Mouse (Mus musculus) forelimb bud, embryonic 11.5 days (tissue): ENCODE results near the gene Qrich1.

Experiments used
- DNase-seq: peaks from one replicate; pipeline ENCODE4 v3.0.0-alpha.2; 2012; ENCODE audit warnings: low read depth, low spot score

Gene Qrich1

DNA sequence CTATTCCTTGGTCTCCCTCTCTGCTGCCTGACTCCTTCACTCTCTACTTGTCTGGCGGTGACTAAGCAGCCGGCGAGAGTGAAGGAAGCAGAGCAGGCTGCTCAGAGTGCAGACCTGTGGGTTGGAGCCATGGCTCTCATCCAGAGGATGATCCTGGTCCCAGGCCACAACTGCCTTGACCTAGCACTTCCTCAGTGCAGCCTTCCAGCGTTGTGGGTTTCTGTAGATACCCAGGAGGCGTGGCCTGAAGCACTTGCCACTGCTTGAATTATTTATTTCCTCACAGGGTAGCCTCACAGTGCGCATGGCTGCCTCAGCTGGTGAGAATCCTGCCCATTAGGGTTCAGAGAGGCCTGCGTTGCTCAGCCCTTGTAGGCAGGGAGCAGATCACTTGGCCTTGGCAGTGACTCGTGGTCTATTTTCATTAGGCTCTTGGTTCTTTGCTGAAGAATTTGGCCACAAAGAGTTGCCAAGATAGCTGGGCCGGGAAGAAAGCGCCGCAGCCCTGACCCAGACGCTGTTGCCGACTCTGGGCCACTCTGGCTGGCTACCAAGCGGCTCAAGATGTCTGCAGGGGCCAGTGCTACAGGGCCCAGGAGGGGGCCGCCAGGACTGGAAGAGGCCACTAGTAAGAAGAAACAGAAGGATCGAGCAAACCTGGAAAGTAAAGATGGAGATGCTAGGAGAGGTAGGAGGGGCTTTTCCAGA is 24.4 kb upstream of the Qrich1 start:
- DNase-seq = no peak

DNA sequence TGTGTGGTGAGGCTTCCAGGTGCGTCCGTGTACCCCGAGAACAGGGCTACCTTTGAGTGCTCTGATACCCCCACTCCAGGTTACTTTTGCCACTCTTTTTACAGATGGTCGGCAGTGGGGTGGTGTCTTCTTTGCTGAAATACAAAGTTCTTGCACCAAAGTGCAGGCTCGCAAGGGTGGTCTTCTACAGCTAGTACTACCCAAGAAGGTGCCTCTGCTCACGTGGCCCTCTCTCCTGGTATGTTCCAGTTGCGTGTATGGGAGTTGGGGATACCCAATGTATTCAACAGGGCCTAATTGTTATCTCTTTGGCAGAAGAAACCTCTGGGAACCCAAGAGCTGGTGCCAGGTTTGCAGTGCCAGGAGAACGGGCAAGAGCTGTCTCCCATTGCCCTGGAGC is 23.4 kb upstream of the Qrich1 start:
- DNase-seq = no peak

DNA sequence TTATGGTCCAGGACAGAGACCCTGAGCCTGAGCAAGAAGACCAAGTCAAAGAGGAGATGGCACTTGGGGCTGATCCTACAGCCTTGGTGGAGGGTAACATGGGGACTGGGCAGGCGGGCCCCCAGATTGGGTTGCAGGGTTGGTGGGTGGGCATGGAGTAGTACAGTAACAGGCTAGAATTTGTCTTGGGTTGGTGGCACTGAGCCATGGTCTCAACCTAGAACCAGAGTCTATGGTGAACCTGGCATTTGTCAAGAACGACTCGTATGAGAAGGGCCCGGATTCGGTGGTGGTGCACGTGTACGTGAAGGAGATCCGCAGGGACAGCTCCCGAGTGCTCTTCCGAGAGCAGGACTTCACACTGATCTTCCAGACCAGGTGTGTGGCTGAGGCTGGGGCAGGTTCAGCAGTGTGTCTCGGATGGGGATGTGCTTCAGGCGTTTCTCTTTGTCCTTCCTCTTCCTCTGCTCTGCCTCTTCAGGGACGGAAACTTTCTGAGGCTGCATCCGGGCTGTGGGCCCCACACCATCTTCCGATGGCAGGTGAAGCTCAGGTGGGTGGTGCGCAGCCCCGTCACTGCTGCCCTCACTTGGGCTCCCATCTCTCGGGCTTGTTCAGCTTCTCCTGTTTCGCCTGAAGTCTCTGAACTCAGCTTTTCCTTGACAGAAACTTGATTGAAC is 22.3 kb upstream of the Qrich1 start:
- DNase-seq = no peak

DNA sequence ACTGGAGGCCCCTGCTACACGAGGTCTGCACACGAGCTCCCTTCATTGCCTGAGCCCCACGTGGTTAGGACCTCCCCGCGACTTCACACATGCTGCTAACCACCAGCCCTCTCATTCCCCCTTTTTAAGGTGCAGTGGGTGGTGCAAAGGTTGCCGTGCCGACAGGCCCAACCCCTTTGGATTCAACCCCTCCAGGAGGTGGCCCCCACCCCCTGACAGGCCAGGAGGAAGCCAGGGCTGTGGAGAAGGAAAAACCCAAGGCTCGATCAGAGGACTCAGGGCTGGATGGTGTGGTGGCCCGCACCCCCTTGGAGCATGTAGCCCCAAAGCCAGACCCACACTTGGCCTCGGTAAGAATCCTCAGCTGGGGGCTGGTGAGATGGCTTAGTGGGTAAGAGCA is 21.7 kb upstream of the Qrich1 start:
- no peak for DNase-seq

DNA sequence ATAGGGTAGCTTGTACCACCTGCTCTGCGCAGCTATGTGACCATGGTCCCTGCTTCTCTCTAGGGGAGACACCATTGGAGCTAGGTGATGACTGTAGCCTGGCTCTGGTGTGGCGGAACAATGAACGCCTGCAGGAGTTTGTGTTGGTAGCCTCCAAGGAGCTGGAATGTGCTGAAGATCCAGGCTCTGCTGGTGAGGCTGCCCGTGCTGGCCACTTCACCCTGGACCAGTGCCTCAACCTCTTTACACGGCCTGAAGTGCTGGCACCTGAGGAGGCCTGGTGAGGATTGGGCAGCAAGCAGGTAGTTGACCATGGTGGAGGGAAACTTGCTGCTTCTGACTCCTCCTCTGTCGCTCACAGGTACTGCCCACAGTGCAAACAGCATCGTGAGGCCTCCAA is 17.4 kb upstream of the Qrich1 start:
- no peak for DNase-seq

DNA sequence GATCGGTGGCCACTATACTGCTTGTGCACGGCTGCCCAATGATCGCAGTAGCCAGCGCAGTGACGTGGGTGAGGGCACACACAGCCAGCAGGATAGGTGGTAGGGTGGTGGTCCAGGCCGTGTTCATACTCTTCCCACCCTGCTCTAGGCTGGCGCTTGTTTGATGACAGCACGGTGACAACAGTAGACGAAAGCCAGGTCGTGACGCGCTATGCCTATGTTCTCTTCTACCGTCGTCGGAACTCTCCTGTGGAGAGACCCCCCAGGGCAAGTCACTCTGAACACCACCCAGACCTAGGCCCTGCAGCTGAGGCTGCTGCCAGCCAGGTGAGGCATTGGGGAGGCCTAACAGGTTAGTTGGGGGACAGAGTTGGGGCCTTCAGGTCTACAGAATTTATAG is 16.7 kb upstream of the Qrich1 start:
- no peak for DNase-seq

DNA sequence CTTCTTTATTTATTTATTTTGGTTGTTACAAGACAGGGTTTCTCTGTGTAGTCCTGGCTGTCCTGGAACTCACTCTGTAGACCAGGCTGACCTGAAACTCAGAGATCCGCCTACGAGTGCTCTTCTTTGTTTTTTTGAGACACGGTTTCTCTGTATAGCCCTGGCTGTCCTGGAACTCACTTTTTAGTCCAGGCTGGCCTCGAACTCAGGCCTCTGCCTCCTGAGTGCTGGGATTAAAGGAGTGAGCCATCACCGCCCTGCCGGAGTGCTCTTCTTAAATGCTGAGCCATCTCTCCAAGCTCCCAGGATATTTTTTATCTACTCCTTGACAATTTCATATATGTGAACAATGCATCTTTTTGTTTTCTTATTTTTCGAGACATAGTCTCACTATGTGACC is 9.7 kb upstream of the Qrich1 start:
- no peak for DNase-seq

DNA sequence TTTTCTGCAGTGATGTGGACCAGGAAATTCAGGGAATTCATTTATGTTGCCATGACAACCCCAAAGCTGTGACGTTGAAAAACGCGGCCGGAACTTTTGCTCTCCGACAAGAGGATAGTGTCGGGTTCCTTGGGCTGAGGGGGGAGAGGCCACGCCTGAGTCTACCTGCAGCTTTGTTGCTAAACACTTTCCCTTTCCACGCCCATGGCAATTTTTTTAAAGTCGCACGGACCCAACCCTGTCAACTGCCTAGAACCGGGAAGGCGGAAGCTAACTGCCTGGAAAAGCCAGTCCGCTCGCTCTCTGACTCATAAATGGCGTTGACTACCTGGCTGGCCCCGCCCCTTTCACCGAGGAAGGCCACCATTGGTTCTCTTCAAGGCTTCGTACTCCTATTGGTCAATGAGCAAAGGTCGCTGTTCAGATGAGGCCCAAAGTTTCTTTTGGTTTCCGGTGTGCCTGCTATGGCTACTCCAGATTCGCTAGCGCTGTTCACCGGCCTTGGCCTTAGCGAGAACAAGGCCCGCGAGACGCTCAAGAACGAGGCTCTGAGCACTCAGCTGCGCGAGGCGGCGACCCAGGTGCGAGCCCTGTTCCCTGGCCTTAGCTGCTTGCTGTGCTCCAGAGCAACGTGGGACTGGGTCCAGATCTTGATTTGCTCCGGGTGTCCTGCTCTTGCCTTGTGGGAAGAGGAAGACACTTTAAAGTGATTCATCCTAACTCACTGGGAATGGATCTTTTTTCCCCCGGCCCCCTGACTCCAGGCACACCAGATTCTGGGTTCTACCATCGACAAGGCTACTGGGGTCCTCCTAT is 8.8 kb upstream of the Qrich1 start, which contains the start of gene Qars:
Qars (plus strand) TSS at position 88 of the 816 bp plus-strand sequence.
- peak; percentile 96 for DNase-seq

DNA sequence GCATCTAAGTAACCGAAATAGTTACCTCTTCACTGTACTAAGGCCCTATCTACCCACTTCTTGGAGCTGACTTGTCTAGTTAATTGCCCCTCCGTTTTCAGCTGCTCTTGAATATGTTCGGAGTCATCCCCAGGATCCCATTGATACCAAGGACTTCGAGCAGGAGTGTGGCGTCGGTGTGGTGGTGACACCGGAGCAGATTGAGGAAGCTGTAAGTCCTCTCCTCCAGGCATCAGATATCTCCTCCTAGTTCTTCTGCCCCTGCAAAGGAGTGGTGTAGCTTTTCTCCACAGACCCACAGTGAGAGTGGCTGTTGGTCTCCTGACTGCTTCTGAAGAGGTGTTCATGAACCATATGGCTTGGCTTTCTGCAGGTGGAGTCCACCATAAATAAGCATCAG is 7.8 kb upstream of the Qrich1 start:
- DNase-seq = no peak

DNA sequence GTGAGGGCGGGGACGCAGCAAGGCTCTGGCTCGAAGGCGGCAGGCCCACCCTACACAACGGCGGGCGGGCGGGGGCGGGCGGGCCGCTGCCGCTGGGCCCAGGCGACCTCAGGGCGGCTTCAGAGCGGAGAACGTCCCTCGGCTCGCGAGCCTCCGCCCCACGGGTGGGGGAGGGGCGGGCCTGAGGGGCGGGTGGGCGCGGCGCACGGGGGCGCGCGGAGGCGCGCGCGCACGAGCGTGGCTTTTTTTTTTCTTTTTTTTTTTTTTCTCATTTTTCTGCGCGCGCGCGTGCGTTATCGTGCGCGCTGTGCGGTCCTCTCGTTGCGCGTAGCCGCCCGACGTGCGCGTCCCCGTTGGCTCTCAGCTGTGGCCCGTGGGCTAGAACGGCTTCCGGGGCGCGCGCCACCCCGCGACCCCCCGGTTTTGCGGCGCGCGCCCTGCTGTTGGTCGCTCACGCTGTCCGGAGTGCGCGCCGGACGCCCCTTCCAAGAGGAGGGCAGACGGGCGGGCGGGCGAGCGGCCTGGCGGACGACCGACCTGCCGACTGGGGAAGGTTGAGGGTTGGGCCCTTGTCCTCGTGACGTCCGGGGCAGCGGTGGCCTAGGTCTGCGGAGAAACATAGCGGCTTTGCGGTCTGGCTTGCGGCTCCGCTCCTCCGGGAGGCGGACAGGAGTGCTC is 786 bp downstream of the Qrich1 start:
- peak; percentile 85 for DNase-seq

DNA sequence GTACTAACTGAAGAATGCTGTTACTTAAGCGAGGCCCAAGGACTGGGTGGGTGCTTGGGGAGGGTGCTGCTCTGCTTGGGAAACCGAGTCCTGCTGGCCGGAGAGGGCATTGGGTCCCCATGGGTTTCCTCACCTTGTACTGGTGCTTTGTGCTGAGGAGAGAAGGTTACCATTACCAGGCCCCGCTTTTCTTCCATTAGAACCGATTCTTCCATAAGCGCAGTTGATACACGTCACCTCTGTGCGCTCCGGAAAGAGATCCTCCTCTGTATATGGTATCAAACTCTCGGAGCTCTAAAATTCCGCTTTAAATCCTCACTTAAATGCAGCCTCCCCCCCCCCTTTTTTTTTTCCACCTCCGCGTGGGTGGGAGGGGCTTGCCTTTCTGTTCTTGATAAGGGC is 1.3 kb downstream of the Qrich1 start:
- DNase-seq = peak; percentile 49

DNA sequence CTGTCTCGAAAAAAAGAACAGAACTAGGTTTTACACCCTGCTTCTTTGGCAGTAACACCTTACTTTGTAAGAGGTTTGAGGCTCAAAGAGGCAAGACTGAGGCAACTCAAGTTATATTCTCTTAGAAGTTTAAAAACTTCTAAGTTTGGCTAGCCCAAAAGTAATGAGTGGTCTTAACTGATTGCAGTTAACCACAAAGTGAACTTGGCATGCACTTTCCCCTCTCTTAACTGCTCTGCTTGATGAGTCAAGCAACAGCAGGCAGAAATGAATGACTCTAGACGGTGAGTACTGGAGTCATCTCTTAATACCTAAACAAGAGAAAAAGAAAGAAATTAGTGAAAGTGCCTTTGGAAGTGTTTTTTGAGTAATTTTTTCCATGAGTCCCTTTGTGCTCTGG is 5.0 kb downstream of the Qrich1 start:
- no peak for DNase-seq

DNA sequence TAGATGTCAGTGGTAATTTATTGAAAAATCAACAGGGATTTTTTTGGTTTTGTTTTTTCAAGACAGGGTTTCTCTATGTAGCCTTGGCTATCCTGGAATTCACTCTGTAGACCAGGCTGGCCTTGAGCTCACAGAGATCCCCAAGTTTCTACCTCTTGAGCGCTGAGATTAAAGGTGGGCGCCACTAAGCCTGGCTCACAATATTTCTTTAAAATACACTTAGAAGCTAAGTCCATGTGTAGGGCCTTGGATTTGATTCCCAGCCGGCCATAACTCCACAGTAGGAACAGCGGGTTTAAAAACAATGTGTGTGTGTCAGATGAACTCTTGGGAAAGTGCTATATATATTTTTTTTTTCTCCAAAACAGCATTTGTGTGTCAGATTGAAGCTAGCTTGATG is 6.7 kb downstream of the Qrich1 start:
- DNase-seq = no peak

DNA sequence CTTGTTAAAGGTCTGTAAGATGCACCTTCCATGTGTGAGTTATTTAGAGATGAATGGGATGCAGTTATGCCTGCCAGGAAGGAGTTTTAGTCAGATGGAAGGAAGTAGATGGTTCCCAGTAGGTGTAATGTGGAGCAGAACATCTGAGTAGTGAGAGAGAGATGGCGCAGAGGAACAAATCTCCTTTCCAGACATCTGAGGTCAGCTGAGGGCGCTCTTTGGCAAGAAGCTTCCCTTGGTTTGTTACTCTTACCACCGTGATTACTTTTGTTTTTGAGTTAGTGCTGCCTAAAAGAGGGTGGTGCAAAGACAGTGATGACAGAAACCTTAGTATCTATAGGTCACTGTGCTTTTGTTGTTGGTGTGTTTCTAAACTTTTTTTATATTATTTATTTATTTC is 8.8 kb downstream of the Qrich1 start:
- DNase-seq = no peak

DNA sequence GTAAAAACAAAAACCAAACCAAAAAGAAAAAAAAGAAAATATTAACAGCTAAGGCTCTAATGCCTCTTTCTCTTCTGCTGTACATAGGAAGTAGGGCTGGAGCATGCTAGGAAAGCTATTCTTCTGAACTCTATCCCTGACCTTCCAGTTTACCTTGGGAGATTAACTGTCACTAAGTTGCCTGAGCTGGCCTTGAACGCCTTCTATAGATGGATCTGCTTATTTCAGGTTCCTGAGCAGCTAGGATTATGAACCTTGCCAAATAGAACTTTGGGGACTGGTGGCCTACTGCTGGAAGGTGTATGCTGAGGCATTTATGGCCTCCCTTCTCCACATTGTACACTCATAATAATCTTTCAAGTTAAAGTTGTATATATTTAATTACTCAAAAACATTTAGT is 14.3 kb downstream of the Qrich1 start:
- no peak for DNase-seq

DNA sequence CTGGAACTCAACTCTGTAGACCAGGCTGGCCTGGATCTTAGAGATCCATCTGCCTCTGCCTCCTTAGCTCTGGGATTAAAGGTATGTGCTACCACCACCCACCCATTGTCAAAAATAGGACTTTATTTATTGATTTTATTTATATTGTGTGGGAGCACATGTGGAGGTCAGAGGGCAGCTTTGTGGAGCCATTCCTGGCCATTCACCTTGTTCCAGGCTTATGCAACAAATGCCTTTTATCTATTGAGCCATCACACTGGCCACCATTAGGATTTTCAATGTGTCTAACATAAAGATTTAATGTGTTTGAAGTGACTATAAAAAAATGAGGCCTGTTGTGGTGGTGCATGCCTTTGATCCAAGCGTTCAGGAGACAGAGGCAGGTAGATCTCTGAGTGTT is 14.9 kb downstream of the Qrich1 start:
- no peak for DNase-seq

DNA sequence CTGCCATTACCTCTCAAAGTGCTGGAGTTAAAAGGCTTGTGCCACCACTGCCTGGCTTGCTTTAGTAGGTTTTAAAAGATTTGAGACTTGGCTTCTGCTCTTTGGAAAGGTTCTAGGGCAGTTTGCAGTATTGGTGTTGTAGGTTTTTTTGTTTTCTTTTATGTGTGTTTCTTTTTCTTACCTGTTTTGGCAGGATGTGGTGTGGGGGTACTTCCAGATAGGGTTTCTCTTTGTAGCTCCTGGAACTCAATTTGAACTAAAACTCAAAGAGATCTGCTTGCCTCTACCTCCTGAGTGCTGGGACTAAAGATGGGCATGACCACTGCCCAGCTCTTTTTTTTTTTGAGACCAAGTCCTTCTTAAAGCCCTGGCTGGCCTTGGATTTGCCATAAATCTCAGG is 24.2 kb downstream of the Qrich1 start:
- DNase-seq = no peak

DNA sequence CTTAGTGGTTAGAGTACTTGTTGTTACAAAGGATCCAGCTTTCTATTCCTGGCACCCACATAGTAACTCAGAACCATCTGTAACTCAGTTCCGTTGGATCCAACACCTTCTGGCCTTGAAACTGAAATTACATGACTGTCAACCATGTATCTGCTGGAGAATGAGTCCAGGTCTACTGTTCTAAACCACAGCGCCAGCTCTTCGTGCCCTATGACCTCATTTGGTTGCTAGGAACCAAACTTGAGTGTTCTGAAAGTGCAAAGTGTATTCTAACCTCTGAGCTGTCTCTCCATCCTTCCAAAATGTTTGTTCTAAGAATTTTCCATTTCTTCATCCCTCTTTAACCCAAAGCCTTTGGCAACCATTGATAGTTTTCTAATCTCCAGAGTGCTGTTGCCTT is 29.4 kb downstream of the Qrich1 start:
- DNase-seq = no peak

DNA sequence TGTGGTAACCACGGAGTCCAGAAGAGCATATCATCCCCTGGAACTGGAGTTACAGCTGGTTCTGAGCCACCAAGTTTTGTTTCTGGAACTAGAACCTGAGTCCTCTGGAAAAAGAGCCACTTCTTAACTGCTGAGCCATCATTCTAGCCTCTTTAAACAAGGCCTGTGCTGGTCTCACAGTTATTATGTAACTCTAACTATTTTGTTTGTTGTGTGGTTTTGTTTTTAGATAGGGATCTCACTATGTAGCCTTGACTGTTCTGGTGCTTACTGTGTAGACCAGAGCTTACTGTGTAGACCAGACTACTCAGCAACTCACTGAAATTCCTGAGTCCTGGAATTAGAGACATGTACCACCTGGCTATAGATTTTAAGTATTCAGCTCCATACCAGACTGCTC is 30.3 kb downstream of the Qrich1 start:
- DNase-seq = no peak

DNA sequence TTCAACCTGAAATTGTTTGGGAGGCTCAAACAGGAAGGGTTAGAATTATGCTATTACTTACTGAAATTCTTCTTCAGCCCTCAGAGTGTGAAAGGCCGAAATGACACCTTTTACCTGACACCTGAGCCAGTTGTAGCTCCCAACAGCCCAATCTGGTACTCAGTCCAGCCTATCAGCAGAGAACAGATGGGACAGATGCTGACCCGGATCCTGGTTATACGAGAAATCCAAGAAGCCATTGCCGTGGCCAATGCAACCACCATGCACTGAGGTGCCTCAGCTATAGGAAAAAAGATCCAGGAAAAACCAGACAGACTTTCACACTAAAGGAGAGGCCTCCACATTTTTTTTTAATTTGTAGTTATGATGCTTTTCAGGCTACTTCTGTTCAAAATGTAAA is 42.6 kb downstream of the Qrich1 start:
- no peak for DNase-seq

DNA sequence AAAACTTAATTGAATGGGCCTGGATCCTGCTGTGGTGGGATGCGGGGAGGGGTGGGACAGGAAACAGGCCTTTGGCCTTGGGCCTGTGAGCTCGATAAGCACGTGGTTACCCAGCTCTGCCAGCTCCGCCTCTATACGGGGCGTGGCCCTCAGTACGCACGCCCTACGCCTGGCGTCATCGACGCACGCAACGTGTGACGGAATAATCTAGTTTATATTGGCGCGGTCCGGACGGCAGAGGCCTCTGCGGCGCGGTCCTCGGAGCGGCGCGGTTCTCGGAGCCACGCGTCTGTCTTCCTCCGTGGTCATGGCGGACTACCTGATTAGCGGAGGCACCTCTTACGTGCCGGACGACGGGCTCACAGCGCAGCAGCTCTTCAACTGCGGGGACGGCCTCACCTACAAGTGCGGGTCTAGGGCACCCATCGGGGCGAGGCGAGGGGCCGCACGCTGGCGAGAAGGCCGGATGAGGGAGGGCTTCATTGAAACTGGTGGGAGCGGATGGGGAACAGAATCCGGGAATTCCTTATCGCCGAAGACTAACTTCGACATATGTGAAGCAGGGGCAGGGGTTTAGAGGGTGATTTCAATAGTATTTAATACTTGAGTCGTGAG is 43.7 kb downstream of the Qrich1 start, which contains the start of gene Impdh2:
Impdh2 (plus strand) TSS at position 60 of the 615 bp plus-strand sequence.
- peak; percentile 99 for DNase-seq

DNA sequence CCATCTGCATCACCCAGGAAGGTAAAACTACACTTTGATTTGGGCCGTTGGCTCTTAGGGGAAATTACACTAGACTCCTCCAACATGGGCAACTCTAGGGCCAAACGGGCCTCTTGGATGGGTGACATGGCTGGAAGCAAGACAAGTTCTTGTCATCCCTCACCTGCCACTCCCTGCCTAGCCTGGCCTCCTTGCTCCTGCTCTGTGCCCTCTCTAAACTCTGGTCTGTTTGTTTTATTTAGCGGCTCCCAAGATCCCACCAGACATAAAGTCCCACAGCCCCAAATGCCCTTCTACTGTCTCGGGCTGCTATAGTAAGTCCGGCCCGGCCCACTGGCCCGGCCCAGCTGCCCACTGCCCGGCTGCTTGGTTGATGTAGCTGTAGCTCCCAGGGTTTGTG is 47.1 kb downstream of the Qrich1 start:
- DNase-seq = no peak
